Mouse (Mus musculus) retina, adult 2 months (tissue): ENCODE measurements around the gene Adk.

Source experiments
- DNase-seq: peaks from one replicate; pipeline ENCODE4 v3.0.0-alpha.2; 2012; ENCODE audit warnings: low read depth, low spot score

The Adk gene

DNA sequence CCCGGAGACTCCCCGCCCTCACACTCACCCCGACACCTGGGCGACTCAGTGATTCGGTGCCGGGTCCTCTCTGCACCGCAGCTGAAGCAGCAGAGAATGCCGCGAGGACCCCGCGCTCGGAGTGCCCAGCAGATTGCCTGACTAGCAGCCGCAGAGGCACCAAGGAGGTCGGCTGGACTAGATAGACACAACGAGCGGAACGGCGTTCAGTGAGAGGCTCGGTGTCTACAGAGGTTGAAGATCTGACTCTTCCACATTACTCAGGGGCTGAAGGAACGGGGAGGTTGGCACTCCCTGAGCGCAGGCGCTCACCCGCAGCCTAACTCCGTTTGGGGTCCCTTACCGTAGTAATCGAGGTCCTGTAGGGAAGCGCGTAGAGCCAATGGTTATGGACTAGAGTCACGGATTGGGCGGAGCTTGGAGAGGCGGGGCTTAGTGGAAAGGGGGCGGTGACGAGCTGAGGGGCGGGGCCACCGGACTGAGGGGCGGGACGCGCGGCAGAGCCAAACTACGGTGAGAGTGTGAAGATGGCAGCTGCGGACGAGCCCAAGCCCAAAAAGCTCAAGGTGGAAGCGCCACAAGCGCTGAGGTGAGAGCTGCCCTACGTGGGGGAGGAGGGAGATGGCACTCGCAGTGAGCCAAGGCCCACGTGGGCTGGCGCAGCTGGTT is at the start of gene Adk, which contains the start of gene Ap3m1:
Gene Adk (plus strand): TSS at position 463 of the 669 bp plus-strand sequence.
Gene Ap3m1 (minus strand): TSS at position 397 of the 669 bp plus-strand sequence.
- DNase-seq = peak; percentile 93

DNA sequence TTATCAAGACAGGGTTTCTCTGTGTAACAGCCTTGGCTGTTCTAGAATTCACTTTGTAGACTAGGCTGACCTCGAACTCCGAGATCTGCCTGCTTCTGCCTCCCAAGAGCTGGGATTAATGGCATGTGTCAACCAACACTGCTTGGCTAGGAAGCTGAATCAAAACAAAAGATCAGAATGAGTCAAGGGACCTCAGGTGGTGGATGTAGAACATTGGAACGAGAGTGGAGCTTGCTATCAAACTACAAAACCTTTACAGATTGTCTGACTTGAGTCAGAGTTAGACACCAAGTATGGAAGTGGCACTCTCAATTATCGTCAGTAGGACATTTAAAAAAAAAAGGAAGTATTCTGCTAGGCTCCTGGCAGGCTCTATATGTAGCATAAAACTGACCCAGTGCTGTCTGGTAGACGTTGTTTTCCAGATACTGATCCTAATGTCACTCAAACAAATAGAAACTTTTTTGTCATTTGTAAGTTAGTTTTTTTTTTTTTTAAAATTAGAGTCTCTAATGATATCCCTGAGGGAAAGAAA is 38.5 kb upstream of the Adk start:
- DNase-seq = no peak

DNA sequence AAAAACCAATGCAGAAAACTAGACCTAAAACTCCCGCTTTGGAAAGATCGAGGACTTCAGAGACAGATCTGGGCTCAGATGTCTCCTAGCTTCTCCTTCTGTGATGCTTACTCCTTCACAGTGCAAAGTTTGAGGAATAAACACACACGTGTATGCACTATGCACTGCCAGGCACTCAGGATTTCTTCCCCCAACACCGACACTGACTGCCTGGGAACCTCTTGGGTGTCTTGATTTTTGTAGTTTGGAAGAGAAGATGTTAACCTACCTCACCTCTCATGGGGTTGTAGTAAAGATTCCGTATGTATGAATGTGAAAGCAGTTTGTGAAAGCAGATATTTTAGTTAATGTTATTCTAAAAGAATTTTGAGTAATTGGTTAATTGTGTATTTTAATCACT is 34.5 kb upstream of the Adk start:
- DNase-seq = no peak

DNA sequence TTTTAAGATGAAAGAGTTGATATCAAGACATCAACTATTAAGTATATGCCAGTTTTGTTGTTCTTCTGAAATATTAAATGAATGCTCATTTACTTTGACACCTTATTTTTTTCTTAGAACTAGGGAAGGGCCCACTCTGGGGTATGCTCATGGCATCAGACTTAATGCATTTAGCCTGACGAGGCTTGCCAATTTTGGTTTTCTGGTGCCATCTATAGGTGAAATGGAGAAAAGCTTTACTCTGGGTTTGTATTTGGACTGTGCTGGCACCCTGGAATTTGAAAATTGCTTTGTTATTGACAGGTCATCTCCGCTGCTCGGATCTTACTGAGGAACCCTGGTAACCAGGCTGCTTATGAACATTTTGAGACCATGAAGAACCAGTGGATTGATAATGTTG is 33.4 kb upstream of the Adk start:
- DNase-seq = peak; percentile 26

DNA sequence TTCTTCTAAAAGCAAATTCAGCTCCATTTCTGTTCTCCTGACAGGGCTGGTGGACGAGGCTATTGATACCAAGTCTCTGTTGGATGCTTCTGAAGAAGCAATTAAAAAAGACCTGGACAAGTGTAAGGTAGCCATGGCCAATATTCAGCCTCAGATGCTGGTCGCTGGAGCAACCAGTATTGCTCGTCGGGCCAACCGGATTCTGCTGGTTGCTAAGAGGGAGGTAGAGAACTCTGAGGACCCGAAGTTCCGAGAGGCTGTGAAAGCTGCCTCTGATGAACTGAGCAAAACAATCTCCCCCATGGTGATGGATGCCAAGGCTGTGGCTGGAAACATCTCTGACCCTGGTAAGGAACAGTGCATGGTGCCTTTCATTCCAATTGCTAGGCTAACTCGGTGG is 31.9 kb upstream of the Adk start:
- no peak for DNase-seq

DNA sequence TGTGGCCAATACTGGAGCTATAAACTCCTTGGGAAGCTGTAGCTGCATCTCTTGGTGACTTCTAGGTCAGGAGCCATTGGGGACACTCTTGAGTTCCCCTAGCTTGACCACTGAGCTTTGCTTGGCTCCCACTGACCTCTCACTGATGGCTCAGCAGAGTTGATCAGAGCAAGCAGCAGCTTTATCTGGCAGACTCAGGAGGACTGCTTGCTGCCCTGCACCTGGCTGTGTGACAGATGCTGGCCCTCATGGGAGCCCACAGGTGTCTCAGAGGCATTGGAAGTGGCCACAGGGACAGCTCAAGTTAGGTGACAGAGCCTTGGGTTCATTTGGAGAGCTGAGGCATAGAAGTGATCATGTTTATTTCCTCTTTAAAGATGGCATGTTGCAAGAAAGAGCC is 24.8 kb upstream of the Adk start:
- no peak for DNase-seq

DNA sequence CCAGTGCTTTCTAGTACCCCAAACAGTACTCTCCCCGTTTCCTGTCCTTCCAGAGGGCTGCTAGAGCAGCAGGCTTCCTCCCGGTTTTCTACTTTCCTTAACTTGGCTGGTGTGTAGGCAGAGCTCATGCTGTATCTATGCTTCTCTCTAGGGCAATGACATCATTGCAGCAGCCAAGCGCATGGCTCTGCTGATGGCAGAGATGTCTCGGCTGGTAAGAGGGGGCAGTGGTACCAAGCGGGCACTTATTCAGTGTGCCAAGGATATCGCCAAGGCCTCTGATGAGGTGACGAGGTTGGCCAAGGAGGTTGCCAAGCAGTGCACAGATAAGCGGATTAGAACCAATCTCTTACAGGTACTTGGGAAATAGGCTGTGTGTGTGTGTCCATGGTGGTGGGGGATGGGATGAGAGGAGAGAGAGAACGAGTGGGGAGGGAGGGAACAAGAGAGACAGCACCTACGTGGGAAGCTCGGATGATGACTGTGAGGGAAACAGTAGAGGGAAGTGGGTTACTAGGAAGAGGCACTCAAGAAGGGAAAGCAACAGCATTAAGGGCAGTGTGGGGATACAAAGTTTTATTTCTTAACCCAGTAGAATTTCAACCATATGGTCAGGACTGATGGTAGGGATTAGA is 23.2 kb upstream of the Adk start:
- DNase-seq = no peak

DNA sequence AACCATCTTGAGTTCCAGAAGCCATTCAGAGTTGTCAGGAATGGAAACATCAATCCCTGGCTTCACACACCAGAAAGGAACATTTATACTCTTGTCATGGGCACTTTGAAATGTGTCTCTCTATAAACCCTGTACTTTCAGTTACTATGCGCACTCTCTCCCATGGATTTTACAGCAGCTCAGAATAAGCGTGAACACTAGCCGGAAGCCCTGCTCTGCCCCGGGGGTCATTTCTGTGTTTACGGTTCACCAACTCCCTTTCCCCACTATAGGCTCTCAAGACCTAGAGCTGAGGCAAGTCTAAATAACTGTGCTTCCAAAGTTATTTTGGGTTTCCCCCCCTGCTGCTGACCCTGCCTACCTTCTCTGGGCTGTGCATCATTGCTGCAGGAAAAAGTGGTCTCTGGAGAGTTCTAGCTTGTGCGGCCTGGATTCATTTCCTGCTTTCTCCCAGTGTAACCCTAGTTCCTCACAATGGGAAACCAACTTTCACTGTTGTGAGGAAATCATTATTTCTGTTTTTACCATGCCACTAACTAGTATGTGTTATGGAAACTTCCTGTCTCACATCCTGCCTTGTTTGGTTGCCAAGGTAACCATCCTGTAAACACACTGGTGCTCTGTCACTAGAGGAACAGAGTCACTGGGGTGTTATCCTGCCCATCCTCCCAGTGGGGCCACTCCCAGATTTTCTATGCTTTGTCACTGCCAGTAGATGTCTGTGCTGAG is 20.4 kb upstream of the Adk start:
- DNase-seq = no peak

DNA sequence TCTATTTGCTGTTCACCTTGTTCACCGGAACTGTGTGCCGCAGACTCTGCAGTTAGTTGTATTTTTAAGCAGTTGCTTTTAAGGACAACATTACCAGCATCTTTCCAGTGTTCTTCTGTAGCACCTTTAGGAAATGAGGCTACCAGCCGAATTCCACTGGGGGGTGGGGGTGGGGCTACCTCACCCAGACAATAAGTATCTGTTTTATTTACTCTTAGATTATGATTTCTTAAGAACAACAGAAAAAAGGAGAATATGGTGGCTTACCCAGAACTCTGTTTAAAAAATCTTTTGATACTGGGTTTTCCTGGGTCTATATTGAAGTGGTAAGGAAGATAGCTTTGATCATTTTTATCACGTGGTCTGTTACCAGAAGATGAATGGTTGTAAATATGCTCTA is 18.1 kb upstream of the Adk start:
- DNase-seq = no peak

DNA sequence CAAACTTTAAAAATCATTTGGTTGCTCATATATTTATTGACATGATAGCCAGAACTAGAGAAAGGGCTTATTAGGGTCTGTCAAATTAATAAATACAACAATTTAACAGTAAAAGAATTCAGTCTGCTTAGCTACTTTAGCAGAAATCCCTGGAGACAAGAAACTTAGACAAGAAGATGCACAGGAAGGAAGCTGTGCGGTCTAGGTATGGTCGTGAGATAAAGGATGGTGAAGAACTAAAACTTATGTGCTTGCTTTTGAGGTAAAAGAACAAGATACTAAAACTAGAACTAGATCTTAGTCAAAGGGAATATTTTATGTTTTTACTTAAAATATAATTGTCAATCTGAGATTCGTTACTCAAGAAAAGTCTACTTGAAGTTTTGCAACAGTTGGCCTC is 17.6 kb upstream of the Adk start:
- DNase-seq = no peak

DNA sequence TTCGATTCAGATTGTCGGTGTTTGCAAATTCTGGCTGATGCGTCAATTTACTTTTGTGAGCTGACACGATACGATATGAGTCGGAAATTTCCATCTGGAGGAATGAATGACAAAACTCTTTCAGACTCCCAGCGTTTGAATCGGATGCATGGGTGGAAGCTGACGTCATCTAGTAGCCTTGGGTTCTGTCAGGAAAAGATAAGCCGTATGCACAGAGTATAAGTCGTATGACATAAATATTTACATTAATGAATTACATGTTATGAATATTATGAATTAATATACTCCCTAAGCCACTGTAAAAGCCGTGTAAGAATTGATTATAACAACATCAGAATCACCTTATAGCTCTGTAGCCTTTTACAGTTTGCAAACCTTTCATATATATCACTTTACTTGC is 13.3 kb upstream of the Adk start:
- DNase-seq = no peak

DNA sequence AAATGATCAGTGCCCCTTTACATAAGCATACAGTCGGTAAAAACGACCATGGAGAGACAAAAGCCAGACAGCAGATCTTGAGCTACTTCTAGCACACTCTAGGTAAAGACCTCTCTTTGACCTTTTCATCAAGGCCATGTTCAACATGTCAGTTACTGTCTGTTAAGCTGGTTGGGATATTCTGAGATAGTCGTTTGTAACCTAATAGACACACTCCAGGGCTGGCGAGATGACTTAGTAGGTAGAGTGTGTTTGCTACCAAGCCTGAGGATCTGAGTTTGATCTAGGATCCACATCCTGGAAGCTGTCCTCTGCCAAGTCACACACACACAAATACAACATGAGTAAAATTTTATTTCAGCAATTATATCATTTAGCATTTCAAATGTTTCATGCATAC is 12.8 kb upstream of the Adk start:
- no peak for DNase-seq

DNA sequence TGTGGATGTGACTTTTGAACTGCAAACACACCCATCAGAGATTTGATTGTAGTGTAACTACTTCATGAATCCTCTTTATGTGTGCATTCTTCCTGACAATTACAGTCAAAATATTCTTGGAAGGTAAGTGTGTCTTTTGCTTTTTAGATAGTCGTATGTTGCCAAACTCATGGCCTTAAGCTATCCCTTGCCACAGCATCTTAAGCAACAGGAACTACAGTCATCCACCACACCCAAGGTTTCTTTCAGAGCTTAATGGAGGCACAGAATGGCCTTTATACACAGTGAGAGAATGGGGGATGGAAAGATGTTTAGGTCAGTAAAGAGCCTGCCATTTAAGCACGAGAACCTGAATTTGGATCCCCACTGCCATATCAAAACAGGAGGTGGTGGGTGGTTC is 4.5 kb upstream of the Adk start:
- no peak for DNase-seq

DNA sequence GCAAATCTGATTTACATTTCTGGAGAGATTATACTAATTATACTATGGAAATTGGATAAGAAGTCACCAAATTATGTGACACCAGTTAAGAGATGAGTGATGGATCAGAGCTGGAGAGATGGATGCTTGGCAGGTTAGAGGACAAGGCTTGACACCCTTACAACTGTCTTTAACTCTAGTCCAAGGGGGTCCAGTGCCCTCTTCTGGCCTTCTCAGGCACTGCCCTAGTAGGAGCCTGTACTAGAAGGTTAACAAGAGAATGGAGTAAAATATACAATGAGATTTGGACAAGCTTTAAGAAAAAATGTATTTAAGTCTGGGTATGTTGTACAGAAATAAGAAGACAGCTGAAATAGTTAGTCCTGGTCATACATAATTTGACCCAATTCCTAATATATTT is 3.5 kb upstream of the Adk start:
- no peak for DNase-seq

DNA sequence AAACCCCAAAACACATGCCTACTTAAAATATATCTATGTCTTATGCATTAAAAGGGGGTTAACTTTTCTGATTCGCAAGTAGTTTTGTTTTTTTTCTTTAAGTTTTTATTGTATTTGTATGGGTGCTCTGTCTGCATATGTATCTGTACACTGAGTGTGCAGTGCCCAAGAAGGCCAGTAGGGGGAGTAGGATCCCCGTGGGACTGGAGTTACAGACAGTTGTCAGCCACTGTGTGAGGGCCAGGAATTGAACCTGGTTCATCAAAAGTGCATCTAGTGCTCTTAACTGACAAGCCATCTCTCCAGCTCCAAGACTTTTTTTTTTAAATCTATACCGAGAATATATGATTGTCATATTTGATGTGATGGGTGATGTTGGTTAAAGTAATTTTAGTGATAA is 1.6 kb upstream of the Adk start:
- DNase-seq = no peak

DNA sequence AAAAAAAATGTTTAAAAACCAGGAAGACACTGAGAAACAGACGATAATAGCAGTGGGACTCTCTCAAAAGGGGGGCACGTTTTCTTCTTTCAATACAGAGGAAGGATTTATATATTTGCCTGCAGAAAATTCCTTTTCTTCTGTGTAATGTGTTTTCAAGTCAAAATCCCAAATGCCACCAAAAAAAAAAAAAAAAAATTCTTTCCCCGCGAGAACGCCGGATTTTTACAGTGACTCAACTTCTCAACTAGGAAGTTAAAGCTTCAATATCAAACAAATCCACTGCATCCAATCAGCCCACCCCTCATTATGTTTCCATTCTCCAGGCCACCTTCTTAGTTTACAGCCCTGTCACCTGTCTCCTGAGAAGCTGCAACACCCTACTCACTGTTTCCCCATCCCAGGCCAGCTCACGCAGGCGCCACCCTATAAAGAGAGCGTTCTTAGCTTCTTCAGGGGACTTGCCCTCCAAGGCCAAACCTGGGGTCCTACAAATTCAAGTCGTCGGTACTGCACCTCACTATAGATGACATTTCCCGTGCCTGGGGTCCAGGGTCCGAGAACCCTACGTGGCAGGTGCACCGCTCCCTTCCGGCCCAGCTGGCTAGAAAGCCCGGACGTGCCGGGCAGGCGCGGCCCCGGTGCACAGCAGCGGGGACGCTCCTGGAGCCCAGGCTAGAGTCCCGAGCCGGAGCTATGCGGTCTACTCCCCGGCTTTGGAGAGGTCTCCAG is 828 bp upstream of the Adk start:
- peak; percentile 23 for DNase-seq

DNA sequence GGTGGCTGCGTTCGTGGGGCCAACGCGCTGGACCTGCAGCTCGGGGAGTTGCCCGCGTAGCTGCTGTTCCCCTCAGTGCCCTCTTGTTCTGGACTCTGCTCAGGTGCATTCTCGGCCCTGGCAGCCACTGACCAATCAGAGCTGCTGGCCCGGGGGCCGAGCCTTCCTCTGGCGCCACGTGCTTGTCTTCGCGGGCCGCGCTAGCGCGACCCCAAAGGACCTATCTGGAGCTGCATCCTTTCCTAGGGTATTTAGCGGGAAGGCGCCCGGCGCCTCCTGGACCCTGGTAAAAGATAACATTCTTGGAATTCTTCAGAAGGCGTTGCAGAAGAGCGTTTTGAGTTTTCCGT is 382 bp downstream of the Adk start:
- DNase-seq = no peak

DNA sequence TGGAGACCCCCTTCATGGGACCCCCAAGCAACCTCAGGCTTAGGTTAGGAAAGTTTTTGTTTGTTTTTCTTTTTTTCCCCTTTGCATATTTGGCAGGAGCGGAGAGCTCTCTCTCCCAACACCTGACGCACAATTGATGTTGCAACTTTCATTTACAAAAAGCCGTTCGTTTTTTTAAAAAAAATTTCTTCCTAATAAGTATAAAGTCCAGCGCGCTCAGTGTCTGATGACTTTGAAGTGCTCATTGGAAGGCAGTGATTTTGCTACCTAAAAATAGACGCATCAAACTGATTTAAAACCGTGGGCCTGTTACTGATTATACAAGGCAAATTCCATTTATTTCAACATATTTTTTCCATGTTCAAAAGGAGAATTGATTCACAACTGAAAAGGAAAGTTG is 777 bp downstream of the Adk start:
- no peak for DNase-seq

DNA sequence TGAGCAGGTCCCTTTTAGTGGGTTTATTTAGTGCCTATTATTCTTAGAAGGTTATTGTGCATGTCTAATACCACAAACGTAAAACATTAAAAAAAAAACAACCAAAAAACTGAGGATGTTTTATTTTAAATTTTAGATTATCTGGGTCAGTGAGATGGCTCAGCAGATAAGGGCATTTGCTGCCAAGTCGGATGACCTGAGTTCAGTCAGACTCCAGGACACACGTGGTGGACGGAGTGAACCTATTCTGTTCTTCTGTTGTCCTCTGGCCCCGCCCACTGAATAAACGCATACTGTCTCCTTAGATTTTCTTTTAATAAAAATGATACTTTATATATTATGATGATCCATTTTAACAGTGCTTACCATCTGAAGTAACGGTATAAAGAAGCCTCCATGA is 1.2 kb downstream of the Adk start:
- DNase-seq = no peak

DNA sequence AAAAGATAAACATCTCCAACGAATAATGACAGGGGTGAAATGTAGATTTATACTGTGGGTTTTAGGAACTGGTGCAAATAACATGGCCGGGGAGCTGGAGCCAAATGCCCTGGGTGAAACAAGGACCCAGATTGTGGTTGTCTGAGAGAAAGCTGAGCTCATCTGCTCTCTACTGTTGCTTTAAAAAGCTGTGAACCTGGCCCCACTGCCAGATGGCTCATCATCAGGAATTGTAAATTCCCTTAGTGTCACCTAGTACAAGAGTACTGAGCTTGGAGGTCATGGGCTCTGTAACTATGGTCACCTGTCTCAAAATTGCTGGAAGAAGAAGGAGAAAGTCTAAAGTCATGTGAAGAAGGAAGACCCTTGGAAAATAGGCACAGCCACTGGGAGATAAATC is 6.6 kb downstream of the Adk start:
- no peak for DNase-seq

DNA sequence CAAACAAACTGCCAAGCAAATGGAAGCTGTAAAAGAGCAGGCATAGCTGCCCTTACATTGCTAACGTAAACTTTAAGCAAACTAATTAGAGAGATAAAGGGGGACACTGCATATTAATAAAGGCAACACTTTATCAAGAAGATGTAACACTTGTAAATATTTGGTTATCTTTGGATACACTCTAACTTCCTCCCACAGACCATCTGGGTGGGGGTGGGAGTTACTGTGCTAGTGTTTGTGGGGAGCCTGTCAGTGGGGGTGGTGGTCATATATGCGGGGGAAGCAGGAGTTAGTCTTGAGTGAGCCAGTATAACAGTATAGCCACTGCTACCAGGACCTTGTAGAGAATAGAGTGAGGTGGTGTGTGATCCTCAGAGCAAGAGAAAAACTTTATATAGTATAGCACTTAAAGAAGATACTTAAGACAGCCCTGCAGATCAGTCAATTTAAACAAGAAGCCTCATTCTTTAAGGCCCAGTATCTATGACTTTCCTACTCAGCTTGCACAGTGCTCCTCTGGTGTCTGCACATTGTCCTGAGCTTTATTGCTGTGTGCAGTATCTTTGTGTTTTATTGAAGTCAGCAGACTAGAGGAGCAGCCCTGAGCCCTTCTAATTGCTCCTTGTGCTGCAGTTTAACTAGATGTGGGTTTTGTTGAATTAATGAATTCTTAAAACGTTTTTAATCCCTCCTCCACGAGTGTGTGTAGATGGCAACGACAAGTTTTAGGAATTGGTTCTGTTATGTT is 10.6 kb downstream of the Adk start:
- DNase-seq = no peak

DNA sequence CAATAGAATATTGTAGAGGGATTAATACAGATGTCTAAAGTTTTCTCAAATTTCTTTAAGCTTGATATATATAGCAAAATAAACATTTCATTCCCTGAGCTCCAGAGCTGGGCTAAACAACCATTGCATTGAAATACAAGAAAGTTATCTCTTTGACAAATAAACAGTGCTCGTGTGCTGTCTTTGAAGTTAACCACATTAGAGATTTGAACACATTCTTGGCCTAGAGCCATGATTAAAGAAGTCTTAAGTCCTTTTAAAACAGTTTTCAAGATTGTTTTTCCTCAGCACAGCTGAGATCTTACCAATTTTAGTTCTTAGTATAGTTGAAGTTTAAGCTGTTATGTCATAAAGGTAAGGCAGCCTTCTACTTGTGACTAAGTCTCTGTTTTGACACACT is 11.9 kb downstream of the Adk start:
- no peak for DNase-seq
